Mouse (Mus musculus) gonadal fat pad, adult 2 months (tissue): Measurements from ENCODE around the gene Nav3. TPM values are rescaled to one million over a fixed set of nuclear protein-coding genes. Genes with fewer than 3 reads are reported as not detected.
"Not testable (repeated sequence)": the region's sequence is repeated elsewhere in the genome, so short reads cannot be mapped to it uniquely, and the experiment has no call there.

Experiments used
- DNase-seq: peaks from one replicate; pipeline ENCODE4 v3.0.0-alpha.2; 2012; ENCODE audit warnings: low read depth
- polyA plus RNA-seq: library from polyadenylated mRNA; depleted of rRNA; stranded (reverse); fragments of >200 nt; gene quantifications from 2 replicates; pipeline ENCODE4 v1.2.3, GENCODE M21; 2012

Nav3 gene
- polyA plus RNA-seq, 1 experiment = 7.5 TPM

DNA sequence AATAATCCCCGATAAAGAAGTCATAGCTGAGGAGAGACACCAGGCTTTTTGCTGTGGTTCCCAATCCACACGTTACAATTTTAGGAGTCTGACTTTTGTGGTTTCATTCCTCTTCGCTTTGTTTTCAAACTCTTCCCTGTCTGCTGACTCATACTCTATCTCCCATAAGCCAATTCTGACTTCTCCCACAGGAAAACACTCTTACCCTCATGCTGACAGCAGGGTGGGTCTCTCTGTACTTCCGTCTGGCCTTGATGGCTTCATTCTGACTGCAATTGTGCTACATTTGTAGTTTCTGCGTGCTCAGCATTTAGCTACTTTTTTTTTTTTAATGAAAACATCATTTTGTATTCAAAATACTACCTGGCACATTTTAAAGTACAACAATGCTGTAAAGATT, 379.4 kb downstream of the Nav3 start:
- DNase-seq = no peak

GRCm38 (mm10) chr10:110072355-110072754, 383.6 kb downstream of the Nav3 start:
- DNase-seq = no peak

- no peak for DNase-seq
Observed at GRCm38 (mm10) chr10:110061166-110061565, 394.8 kb downstream of the Nav3 start.

DNA sequence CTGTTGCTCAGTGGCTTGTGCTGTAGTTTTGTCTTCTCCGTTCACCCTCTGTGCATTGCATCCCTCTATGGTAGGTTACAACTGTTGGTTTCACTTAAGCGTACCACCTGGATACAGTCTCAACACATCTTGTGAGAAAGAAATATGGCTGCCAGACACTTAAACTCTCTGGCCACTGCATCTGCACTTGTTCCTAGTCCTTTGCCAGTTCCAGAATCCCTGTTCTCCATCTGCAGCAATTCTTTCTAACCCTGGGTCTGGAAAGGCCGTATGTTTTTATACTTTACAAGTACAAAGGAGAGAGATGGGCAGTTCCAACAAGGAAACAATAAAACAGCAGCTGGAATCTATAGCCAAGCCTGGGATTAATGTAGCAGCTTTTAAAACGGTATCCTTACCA, 418.5 kb downstream of the Nav3 start:
- DNase-seq = no peak

DNA sequence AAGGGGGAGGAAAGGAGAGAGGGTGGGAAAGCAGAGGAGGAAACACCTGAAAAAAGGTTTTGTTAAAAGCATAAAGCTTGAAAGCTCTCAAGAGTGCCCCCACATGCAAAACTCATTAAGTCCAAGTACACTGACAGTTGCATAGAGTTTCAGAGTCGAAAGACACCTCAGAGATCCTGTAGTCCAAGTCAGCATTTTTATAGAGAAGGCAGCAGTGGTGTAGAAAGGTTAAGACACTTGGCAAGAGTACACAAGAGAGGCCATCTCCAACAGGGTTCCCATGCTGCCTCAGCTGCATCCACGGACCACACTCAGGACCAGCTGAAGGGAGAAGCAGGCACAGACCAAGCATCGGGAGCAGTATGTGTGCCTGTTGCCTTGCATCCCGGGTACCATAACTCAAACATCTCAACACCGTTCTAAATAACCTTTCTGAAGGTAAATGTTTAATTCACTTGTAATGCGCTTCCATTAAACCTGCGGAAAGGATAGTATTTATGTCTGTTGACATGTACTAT, 421.4 kb downstream of the Nav3 start:
- DNase-seq = no peak

GRCm38 (mm10) chr10:110024897-110025296, 431.1 kb downstream of the Nav3 start:
- not testable (repeated sequence) for DNase-seq

DNA sequence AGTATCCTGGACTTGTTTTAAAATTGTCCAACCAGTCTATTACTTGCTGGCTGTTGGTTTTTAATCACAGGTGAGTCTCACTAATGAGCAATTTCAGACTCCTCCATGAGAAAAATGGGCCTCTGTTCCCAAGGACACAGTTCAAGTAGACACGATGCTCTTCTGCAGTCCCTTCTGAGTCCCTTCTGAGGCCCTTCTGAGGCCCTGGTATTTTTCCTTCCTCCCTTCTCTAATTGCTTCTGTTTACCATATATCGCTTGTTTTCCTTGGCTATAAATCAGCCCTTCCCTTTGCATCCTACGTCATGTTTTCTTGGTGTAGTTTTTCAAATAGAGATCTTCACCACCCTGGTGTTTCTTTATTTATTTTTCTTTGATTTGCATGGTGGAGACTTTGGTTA, 433.9 kb downstream of the Nav3 start:
- DNase-seq = no peak

- DNase-seq = no peak
Observed at GRCm38 (mm10) chr10:110019266-110019866, 436.6 kb downstream of the Nav3 start.

DNA sequence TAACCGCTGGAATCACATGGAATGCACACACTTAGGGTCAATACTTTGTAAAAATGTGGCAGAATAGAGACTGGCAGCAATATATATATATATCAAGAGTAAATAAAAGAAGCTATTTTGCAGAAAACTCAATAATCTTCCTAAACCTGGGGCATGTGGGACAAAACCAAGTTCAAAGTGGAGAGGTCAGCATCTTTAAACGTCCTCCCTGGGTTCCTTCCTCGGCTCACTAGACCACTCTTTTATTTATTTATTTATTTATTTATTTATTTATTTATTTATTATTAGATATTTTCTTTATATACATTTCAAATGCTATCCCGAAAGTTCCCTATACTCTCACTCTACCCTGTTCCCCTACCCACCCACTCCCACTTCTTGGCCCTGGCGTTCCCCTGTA, 454.7 kb downstream of the Nav3 start:
- DNase-seq = not testable (repeated sequence)

DNA sequence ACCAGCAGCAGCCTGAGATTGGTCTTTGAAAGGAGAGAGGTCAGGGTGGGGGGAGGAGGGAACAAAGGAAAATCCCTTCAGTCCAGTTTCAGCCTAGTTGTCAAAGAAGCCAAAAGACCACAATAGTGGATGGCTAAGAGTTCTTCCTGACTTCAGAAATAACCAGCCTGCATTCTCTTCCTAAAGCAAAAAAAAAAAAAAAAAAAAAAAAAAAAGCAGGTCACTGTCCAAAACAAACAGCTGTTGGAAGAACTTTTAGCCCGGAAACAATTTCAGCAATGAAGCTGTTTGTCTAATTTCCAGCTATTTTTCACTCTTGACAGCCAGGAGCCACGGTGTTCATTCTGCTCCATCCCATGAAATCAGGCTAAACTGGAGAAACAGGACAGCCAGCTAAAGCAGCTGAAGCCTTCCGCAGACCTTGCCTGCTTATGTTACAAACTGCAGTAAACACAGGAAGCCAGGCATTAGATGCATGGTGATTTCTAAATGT, 455.2 kb downstream of the Nav3 start:
- DNase-seq = peak; percentile 31

GRCm38 (mm10) chr10:109999904-110000303, 456.1 kb downstream of the Nav3 start:
- no peak for DNase-seq

DNA sequence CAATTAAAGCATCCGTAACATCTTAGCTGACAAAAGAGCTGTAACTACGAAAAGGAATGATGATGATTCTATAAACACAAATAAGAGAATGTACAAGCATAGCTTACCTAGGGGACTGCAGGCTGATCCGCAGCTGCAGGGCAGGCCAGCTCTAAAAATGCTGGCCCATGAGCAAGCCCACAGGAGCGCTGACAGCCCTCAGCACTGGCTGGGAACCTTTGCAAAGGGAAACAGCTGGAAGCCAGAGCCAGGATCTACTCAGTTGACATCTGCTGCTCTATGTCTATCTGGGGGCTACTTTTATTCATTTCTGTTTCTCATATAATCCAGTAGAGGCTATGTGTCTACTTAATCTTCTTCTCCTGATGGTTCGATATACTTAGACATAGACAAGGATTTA, 461.7 kb downstream of the Nav3 start:
- DNase-seq = no peak

- no peak for DNase-seq
Observed at GRCm38 (mm10) chr10:109985824-109986485, 470.0 kb downstream of the Nav3 start.

DNA sequence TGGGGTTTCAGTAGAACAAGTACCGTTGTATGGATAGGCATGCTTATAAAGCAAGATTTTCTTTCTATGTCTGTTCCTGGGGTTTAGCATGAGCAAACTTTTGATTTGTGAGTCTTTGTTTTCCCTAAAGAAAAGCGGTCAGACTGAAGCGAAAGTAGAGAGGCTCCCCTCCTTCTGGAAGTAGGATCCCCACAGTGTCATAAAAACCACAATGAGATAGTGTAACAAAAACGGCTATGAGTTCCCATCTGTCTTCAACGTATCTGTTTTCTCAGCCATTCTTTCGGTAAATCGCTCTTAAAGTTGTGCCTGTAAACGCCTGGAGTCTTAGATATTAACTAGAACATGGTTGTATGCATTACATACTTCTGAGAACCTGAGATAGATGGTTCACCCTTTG, 479.7 kb downstream of the Nav3 start:
- DNase-seq = no peak

- no peak for DNase-seq
Observed at GRCm38 (mm10) chr10:109974177-109974576, 481.8 kb downstream of the Nav3 start.

GRCm38 (mm10) chr10:109973483-109973882, 482.5 kb downstream of the Nav3 start:
- DNase-seq = peak; percentile 14

- no peak for DNase-seq
Observed at GRCm38 (mm10) chr10:109950296-109950695, 505.7 kb downstream of the Nav3 start.

DNA sequence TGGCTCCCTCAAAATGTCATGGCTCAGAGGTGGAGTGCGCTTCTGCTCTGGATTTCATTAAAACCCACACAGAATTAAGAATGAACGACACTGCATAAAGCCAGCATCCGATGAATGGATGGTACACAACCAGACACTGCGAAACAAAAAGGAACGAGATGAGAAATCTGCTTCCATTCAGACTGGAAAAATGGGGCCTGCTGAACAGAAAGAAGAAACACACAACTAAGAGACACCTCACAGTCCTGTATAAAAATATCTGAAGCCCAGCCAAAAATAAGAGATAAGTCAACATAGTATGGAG, 526.7 kb downstream of the Nav3 start:
- DNase-seq = no peak

DNA sequence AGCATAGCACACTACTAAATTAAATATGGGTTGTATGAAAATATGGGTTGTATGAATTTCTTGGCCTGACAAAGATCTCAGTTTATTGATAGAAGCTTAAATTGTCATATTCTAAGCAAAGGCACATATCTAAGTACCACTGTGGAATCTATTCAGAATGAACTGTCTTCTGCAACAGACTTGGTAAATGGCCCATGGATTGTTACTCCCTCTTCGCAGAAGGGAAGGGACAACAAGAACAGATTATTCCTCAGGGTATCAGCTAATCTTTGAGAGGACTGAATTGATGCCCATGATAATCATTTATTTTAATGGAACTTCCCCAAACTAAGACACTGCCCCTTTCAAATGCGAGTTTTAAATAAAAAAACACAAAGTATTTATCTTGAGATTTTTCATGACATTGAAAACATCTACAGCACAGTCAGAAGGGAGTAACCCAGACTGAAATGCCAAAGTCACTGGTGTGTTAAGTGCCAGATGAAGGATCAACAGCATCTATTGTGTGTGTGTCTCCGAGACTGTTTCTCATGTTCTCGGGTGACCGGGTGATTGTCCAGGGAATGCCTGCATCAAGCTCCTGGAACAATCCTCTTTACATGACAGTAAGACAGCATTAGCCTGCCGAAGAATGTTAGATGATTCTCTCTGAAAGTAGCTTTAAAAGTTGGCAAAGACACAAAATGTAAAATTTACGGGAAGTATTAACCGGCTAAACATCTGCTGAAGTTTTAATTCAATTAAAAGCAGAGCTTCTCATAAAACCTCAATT, 527.3 kb downstream of the Nav3 start:
- no peak for DNase-seq

GRCm38 (mm10) chr10:109926149-109926548, 529.9 kb downstream of the Nav3 start:
- no peak for DNase-seq

DNA sequence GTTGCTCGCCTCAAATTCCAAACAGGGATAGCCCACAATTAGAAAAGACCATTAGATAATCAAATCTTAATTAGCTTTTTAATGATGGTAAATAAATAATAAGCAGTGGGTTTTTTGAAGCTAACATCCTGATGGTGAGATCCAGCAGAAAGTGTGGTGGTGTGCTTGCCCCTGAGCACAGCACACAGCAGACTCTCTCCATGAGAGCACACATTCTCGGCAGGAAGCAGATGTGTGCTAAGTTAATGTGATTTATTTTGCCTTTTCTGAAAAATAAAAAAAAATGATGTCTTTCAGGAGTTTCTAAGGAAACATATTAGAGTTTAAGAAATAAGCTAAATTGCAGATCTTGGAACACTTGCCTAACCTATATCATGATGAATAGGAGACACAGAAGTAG, 531.9 kb downstream of the Nav3 start:
- DNase-seq = no peak

DNA sequence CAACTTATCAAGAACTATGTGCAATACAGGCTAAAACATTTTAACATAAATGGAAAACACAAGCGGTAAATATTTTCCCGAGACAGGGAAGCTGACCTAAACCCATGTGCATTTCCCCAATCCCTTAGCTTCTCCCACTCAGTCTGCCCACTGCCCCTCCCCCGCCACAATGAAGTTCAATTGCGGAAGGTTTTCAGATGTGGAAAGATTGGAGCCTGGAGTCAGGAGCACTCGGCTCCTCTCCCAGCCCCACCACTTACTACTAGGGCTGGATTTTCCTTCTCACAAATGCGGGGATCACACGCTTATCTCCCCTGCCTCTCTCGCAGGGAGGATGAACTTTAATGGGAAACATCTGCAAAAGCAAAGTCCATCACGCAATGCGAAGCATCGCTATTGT, 534.6 kb downstream of the Nav3 start:
- DNase-seq = no peak
